Mouse (Mus musculus): ENCODE data around the gene Osbpl3.

Osbpl3 gene

GRCm38 (mm10) chr6:50279642-50280041 is 176.4 kb downstream of the Osbpl3 start:
- DNase-seq (ENCODE audit: low spot score) = no peak

GRCm38 (mm10) chr6:50273947-50274346 is 182.1 kb downstream of the Osbpl3 start:
- no peak for DNase-seq (ENCODE audit: low spot score)

DNA sequence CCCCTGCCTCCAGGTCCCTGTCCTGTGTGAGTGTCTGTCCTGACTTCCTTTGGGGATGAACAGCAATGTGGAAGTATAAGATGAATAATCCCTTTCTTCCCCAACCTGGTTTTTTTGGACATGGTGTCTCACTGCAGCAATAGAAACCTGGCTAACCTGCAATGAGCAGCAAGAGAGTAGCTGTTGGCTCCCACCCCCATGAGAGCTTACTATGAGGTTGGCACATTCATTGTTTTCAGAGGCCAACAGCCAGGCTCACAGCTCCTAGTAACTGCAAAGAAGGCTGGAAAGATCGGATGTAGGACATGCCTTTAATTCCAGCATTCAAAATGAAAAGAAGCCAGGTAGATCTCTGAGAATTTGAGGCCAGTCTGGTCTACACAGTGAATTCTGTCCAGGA is 182.6 kb downstream of the Osbpl3 start:
- no peak for DNase-seq (ENCODE audit: low spot score)

- no peak for DNase-seq (ENCODE audit: low spot score)
Observed at GRCm38 (mm10) chr6:50263670-50264069, 192.3 kb downstream of the Osbpl3 start, which contains the start of gene Gsdme. Gene Gsdme (minus strand): TSS chr6:50263862.

DNA sequence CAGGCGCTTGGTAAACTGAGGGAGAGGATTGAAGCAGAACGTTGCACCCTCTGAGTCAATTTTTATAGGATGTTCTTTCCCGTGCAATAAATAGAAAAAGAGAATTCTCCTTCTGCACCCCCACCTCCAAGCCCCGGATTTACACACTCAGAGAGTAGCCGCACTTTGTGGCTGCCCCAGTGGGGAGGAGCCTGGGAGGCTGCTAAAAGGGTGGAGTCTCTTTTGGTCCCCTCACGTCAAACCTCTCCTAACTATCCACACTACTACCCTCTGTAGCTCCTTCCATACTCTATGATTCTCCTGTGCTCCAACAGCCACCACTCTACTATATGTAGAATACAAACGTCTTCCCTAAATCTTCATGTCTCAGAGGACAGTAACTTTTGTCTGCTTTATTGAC is 193.7 kb downstream of the Osbpl3 start:
- no peak for DNase-seq (ENCODE audit: low spot score)

DNA sequence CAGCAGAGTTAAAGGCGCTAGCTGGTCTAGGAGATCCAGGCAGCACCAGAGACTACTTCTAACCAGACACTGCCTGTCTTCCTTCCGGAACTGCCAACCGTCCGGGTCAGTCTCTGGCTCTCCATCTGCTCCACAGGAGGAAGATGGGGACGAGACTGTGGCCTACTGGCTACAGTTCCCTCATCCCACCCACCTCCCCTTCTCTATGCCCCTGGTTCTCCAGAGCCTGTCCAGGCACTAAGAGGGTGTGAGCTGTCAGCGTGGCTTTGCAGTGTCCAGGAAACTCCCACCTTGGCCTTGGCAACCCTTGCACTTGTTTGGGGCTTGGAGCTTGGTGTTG is 194.1 kb downstream of the Osbpl3 start:
- no peak for DNase-seq (ENCODE audit: low spot score)

GRCm38 (mm10) chr6:50261201-50261921 is 194.6 kb downstream of the Osbpl3 start:
- DNase-seq (ENCODE audit: low spot score) = no peak

DNA sequence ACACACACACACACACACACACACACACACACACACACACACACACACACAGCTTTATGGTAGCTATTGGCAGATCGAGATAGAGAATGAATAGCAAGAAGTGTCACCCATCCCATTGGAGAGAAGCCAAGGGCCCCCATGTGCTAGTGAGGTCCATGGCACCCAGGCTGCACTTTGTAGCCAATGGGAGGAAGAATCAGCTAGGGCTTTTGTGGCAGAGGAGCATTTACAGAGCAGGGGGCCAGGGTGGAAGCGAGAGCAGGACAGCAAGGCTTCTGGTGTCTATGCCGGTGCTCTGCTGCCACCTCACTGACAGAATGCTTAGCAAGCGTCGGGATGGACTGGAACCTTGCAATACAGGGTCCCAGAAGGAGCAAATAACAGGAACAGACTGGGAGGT is 200.6 kb downstream of the Osbpl3 start:
- DNase-seq (ENCODE audit: low spot score) = no peak

DNA sequence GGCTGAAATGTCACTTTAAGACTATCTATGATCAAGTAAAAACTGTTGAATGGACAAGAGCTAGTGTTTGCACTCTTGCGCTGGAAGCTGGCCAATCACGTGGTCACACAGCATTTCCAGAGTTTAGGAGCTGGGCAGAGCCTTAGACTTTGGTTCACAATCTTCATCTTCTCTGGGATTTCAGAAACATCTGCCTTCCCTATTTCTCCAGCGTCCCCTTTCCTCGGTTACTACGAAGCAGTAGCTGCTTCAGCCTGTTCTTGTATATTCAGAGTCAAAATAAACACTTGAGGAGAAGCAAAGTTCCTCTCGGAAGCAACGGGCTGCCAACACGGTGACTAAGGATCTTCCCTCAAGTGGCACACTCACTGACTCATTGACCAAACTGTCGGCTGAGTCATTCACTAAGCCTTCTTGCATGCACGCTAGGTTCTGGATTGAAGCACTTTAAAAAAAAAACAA is 201.2 kb downstream of the Osbpl3 start:
- peak; percentile 8 for DNase-seq (ENCODE audit: low spot score)

DNA sequence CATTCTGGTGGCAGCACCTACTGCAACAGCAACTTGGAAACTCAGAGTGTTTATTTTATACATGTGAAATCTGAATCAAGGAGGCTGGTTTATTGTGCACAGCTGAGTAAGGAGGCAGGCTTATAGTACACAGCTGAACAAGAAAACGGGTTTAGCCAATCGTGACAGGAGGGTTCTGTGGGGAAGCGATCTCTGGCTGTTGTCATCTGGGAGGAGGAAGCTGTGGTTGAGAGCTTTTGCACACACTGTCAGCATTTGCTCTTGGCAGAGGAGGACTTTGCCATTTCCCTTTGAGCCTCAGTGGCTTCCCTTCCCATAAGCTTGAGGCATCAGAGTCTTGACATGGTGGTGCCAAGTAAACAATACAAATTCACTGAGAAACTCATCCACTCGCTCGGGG is 203.3 kb downstream of the Osbpl3 start:
- no peak for DNase-seq (ENCODE audit: low spot score)

- DNase-seq (ENCODE audit: low spot score) = no peak
Observed at GRCm38 (mm10) chr6:50247791-50248190, 208.2 kb downstream of the Osbpl3 start.

DNA sequence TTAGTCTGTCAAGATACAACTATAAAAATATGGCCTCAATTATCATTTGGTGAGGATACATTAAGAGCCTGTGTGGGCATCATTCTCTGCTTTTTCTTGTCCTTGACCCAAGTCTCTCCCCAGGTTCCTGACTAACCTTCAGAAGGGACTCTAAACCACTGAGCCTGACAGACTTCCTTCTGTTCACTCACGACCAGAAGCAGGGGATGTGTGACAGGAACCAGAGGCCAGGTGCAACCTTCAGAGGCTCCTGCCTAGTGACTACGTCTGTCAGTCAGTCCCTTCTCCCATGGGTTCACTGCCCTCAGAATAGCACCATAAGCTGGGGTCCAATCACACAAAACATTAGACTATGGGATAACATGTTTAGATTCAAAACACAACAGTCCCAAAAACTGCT is 208.6 kb downstream of the Osbpl3 start:
- no peak for DNase-seq (ENCODE audit: low spot score)

DNA sequence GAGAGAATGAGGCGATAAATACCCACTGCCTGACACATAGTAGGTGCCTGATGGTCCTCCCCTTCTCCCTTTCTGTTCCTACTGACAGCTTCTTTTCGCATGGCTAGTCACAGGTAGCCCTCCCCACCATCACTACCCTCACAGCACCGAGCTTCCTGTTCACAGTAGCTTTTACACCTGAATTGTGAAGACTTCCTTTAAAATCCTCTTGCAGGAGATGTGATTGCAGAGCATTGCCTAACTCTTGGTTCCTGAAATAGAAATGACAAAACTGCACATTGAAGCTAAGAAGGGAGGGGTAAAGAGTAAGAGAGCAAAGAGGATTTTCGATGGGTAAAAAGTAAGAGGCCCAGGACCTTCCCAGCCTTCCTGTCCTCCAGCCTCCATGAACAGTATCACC is 211.0 kb downstream of the Osbpl3 start:
- no peak for DNase-seq (ENCODE audit: low spot score)

DNA sequence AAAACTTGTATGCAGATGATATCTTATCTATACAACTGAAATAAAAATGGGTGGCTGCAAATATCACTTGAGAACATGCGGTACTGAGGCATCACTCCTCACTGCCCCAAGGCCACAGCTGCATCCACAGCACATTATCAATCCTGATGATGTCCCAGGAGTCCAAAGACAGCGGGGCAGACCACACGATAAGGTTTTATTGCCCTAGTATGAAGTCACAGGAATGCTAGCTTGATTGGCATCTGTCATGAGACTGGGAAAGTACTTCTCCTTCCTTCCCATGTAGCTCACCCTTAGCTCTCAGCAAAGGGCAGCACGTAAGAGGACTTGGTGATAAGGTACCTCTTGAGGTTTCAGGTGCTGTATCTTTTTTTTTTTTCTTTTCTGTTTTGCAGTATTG is 211.9 kb downstream of the Osbpl3 start:
- no peak for DNase-seq (ENCODE audit: low spot score)
